Mouse (Mus musculus) C2C12 (cell line): ENCODE results near the gene St3gal3.

ENCODE experiments used
- CEBPB ChIP-seq: IDR thresholded peaks from one replicate; pipeline ENCODE4 v1.6.1; 2011; ENCODE audit warnings: low read depth, mild to moderate bottlenecking, control low read depth, moderate library complexity
- CTCF ChIP-seq: IDR thresholded peaks from one replicate; pipeline ENCODE4 v1.5.1; 2011; ENCODE audit not compliant: control insufficient read depth, insufficient read depth, insufficient read length
- MAX ChIP-seq: IDR thresholded peaks from one replicate; pipeline ENCODE4 v1.6.1; 2011; ENCODE audit warnings: mild to moderate bottlenecking, control low read depth
- MYOD1 ChIP-seq: IDR thresholded peaks from one replicate; pipeline ENCODE4 v1.6.1; 2011; ENCODE audit warnings: low read depth; ENCODE audit not compliant: control insufficient read depth, insufficient read length
- MYOG ChIP-seq: IDR thresholded peaks from one replicate; pipeline ENCODE4 v1.6.1; 2011; ENCODE audit not compliant: control insufficient read depth, insufficient read length; ENCODE audit errors: extremely low read depth
- USF1 ChIP-seq: IDR thresholded peaks from one replicate; pipeline ENCODE4 v1.6.1; 2011; ENCODE audit warnings: low read depth, mild to moderate bottlenecking, control low read depth, moderate library complexity

GRCm38 (mm10) chr4:118179467-118180300, 45.0 kb upstream of the St3gal3 start, which contains the start of gene Kdm4a:
- TF ChIP-seq CTCF, result no peak
- no peak for TF ChIP-seq CEBPB
- no peak for TF ChIP-seq MYOD1
- TF ChIP-seq MAX, result no peak
- TF ChIP-seq USF1, result no peak
- no peak for TF ChIP-seq MYOG
